Mouse (Mus musculus) heart, adult 11 months (tissue): ENCODE results near the gene Rab3gap2.

ENCODE experiments used
- DNase-seq: peaks from one replicate; pipeline ENCODE4 v3.0.0; 2022

Rab3gap2 gene

GRCm38 (mm10) chr1:185333651-185334050, 129.7 kb downstream of the Rab3gap2 start:
- DNase-seq, result no peak

GRCm38 (mm10) chr1:185334136-185334535, 130.2 kb downstream of the Rab3gap2 start:
- peak; percentile 85 for DNase-seq

GRCm38 (mm10) chr1:185335231-185335765, 131.4 kb downstream of the Rab3gap2 start:
- DNase-seq, result no peak
